Mouse (Mus musculus): ENCODE measurements around the gene Ssxa1. TPM values are rescaled to one million over a fixed set of nuclear protein-coding genes. Genes with fewer than 3 reads are reported as not detected.

Ssxa1 gene
- not detected for polyA plus RNA-seq (2014; fragmentation: Illumina TruSeq; extraction: RNeasy Lipid Tissue Mini Kit (QIAGEN cat#74804); ENCODE audit: low read depth, low replicate concordance)

GRCm38 (mm10) chrX:21115520-21115919 lies at the start of gene Ssxa1:
TSS of gene Ssxa1 (plus strand) at chrX:21115820.

GRCm38 (mm10) chrX:21068106-21068505 lies 47.5 kb upstream of the Ssxa1 start, which contains the start of gene Spaca5:
TSS of gene Spaca5 (plus strand) at chrX:21068406.

GRCm38 (mm10) chrX:21088983-21089866 lies 26.4 kb upstream of the Ssxa1 start, which contains the start of gene Zfp300:
TSS of gene Zfp300 (minus strand) at chrX:21089527.

Other genes starting within 250 kb of the Ssxa1 start
- gene Timp1, start 245.7 kb upstream of the Ssxa1 start, polyA plus RNA-seq (2014; fragmentation: Illumina TruSeq; extraction: RNeasy Lipid Tissue Mini Kit (QIAGEN cat#74804); ENCODE audit: low read depth, low replicate concordance): not detected
- gene Syn1, start 194.8 kb upstream of the Ssxa1 start, polyA plus RNA-seq (2014; fragmentation: Illumina TruSeq; extraction: RNeasy Lipid Tissue Mini Kit (QIAGEN cat#74804); ENCODE audit: low read depth, low replicate concordance): 0.16 TPM
- not detected for gene Cfp, start 184.3 kb upstream of the Ssxa1 start, polyA plus RNA-seq (2014; fragmentation: Illumina TruSeq; extraction: RNeasy Lipid Tissue Mini Kit (QIAGEN cat#74804); ENCODE audit: low read depth, low replicate concordance)
- gene Elk1, start 165.2 kb upstream of the Ssxa1 start, polyA plus RNA-seq (2014; fragmentation: Illumina TruSeq; extraction: RNeasy Lipid Tissue Mini Kit (QIAGEN cat#74804); ENCODE audit: low read depth, low replicate concordance): 5.1 TPM
- gene Uxt, start 153.8 kb upstream of the Ssxa1 start, polyA plus RNA-seq (2014; fragmentation: Illumina TruSeq; extraction: RNeasy Lipid Tissue Mini Kit (QIAGEN cat#74804); ENCODE audit: low read depth, low replicate concordance): 46.9 TPM
- gene Zfp182, start 53.5 kb upstream of the Ssxa1 start, polyA plus RNA-seq (2014; fragmentation: Illumina TruSeq; extraction: RNeasy Lipid Tissue Mini Kit (QIAGEN cat#74804); ENCODE audit: low read depth, low replicate concordance): 19.3 TPM
- not detected for gene Spaca5, start 47.4 kb upstream of the Ssxa1 start, polyA plus RNA-seq (2014; fragmentation: Illumina TruSeq; extraction: RNeasy Lipid Tissue Mini Kit (QIAGEN cat#74804); ENCODE audit: low read depth, low replicate concordance)
- gene Zfp300, start 26.3 kb upstream of the Ssxa1 start, polyA plus RNA-seq (2014; fragmentation: Illumina TruSeq; extraction: RNeasy Lipid Tissue Mini Kit (QIAGEN cat#74804); ENCODE audit: low read depth, low replicate concordance): 2.0 TPM
- not detected for gene Gm21876, start 59.8 kb downstream of the Ssxa1 start, polyA plus RNA-seq (2014; fragmentation: Illumina TruSeq; extraction: RNeasy Lipid Tissue Mini Kit (QIAGEN cat#74804); ENCODE audit: low read depth, low replicate concordance)